In genomic region chr6:117907979-117908355, GRCm38 (mm10) we compare ENCODE assay signal across 8 mouse cellular contexts. TPM values are rescaled to one million over a fixed set of nuclear protein-coding genes. Genes with fewer than 3 reads are reported as not detected.
DNase-seq lines count a peak whose midpoint lies in the region; ATAC-seq and TF ChIP-seq lines count a peak whose summit lies in the region.

No protein-coding gene starts in this region.

- ATAC-seq in kidney, postnatal 0 days (replicated peaks; ENCODE audit: low FRiP score, low read depth): no peak
- no peak for ATAC-seq in hindbrain, embryonic 16.5 days
- ATAC-seq in midbrain, embryonic 13.5 days: no peak

- WGBS in kidney, postnatal 0 days: 0% methylated on average over 26 of the region's 26 CpGs
- 0% methylated on average over 26 of the region's 26 CpGs for WGBS in embryonic facial prominence, embryonic 10.5 days
- under 1% methylated on average over 26 of the region's 26 CpGs for WGBS in hindbrain, embryonic 16.5 days
- under 1% methylated on average over 26 of the region's 26 CpGs for WGBS in midbrain, embryonic 13.5 days

- H3K9ac ChIP-seq in kidney, postnatal 0 days (ENCODE audit: low read depth, low read length): peak overlapping the region; percentile 99
- peak overlapping the region; percentile 91 for H3K9ac ChIP-seq in hindbrain, embryonic 16.5 days (ENCODE audit: low read depth, low read length)
- peak overlapping the region; percentile 94 for H3K9ac ChIP-seq in midbrain, embryonic 13.5 days (replicated peaks)

- peak overlapping the region; percentile 88 for H3K4me3 ChIP-seq in kidney, postnatal 0 days (replicated peaks; ENCODE audit: low read depth, low read length)
- H3K4me3 ChIP-seq in embryonic facial prominence, embryonic 10.5 days: peak overlapping the region; percentile 100
- peak overlapping the region; percentile 100 for H3K4me3 ChIP-seq in hindbrain, embryonic 16.5 days (ENCODE audit: low read length)
- peak overlapping the region; percentile 99 for H3K4me3 ChIP-seq in midbrain, embryonic 13.5 days (replicated peaks)

- H3K36me3 ChIP-seq in kidney, postnatal 0 days (ENCODE audit: insufficient read depth, low read length): no peaks in the 10 kb centered on the region
- no peaks in the 10 kb centered on the region for H3K36me3 ChIP-seq in embryonic facial prominence, embryonic 10.5 days (replicated peaks)
- H3K36me3 ChIP-seq in hindbrain, embryonic 16.5 days (ENCODE audit: control insufficient read depth, insufficient read depth, low read length): no peaks in the 10 kb centered on the region
- H3K36me3 ChIP-seq in midbrain, embryonic 13.5 days: no peaks in the 10 kb centered on the region

- TF ChIP-seq CTCF in kidney, postnatal 0 days (IDR thresholded peaks at IDR 0.05; ENCODE audit: low read depth): no peak

- H3K4me2 ChIP-seq in kidney, postnatal 0 days (ENCODE audit: low read length): peak overlapping the region; percentile 92
- H3K4me2 ChIP-seq in hindbrain, embryonic 16.5 days (ENCODE audit: low read length): peak overlapping the region; percentile 98
- peak overlapping the region; percentile 95 for H3K4me2 ChIP-seq in midbrain, embryonic 13.5 days (replicated peaks)

- H3K27ac ChIP-seq in kidney, postnatal 0 days: peak overlapping the region; percentile 99
- H3K27ac ChIP-seq in embryonic facial prominence, embryonic 10.5 days (replicated peaks): peak overlapping the region; percentile 98
- H3K27ac ChIP-seq in hindbrain, embryonic 16.5 days (ENCODE audit: low read depth, low read length): no peak overlapping the region
- peak overlapping the region; percentile 92 for H3K27ac ChIP-seq in midbrain, embryonic 13.5 days

- peak; percentile 32 for DNase-seq in kidney, postnatal 0 days (ENCODE audit: low spot score)
- DNase-seq in kidney, postnatal 25 days: no peak
- DNase-seq in embryonic facial prominence, embryonic 10.5 days (ENCODE audit: low spot score): no peak
- DNase-seq in c-Kit-positive CD71-positive TER-119-positive erythroid progenitor cells, embryonic 14.5 days (ENCODE audit: low spot score): no peak
- DNase-seq in thymus, postnatal 36 days: no peak
- no peak for DNase-seq in B cell, adult 2 months

- peaks cover 10% of the 10 kb centered on the region; the same call in 1 of the 2 replicates for H3K4me1 ChIP-seq in kidney, postnatal 0 days (replicated peaks; ENCODE audit: insufficient read depth, low read length)
- H3K4me1 ChIP-seq in embryonic facial prominence, embryonic 10.5 days: peaks cover 24% of the 10 kb centered on the region
- peaks cover 17% of the 10 kb centered on the region for H3K4me1 ChIP-seq in hindbrain, embryonic 16.5 days (ENCODE audit: control insufficient read depth, insufficient read depth, low read depth, low read length)
- peaks cover 32% of the 10 kb centered on the region for H3K4me1 ChIP-seq in midbrain, embryonic 13.5 days (replicated peaks)

- no peaks in the 10 kb centered on the region for H3K9me3 ChIP-seq in kidney, postnatal 0 days (replicated peaks; ENCODE audit: low read length)
- H3K9me3 ChIP-seq in embryonic facial prominence, embryonic 10.5 days: no peaks in the 10 kb centered on the region
- H3K9me3 ChIP-seq in hindbrain, embryonic 16.5 days (ENCODE audit: control insufficient read depth, low read length): no peaks in the 10 kb centered on the region
- no peaks in the 10 kb centered on the region for H3K9me3 ChIP-seq in midbrain, embryonic 13.5 days

- H3K27me3 ChIP-seq in kidney, postnatal 0 days (ENCODE audit: insufficient read depth, low read length): no peaks in the 10 kb centered on the region
- no peaks in the 10 kb centered on the region for H3K27me3 ChIP-seq in embryonic facial prominence, embryonic 10.5 days (replicated peaks; ENCODE audit: low read depth, poor library complexity, severe bottlenecking)
- no peaks in the 10 kb centered on the region for H3K27me3 ChIP-seq in hindbrain, embryonic 16.5 days (replicated peaks; ENCODE audit: control insufficient read depth, insufficient read depth, low read length)
- H3K27me3 ChIP-seq in midbrain, embryonic 13.5 days: no peaks in the 10 kb centered on the region

RNA-seq across cellular contexts. Expression of gene Hnrnpf, which starts 7.8 kb away (rescaled TPM):
- 555 and 598 TPM in 2 replicates for polyA plus RNA-seq in kidney, postnatal 0 days (2015; fragmentation: Nextera tagmentation; extraction: Ambion mirVana)
- polyA plus RNA-seq in embryonic facial prominence, embryonic 10.5 days (2016; fragmentation: Nextera tagmentation; extraction: Ambion mirVana): 874 and 878 TPM in 2 replicates
- 250 and 271 TPM in 2 replicates for polyA plus RNA-seq in hindbrain, embryonic 16.5 days (2015; fragmentation: Nextera tagmentation; extraction: Ambion mirVana)
- 361 and 363 TPM in 2 replicates for polyA plus RNA-seq in midbrain, embryonic 13.5 days (2015; fragmentation: Nextera tagmentation; extraction: Ambion mirVana)

RNA-seq across cellular contexts. Expression of gene Fxyd4, which starts 29.5 kb away (rescaled TPM):
- 193 and 222 TPM in 2 replicates for polyA plus RNA-seq in kidney, postnatal 0 days (2015; fragmentation: Nextera tagmentation; extraction: Ambion mirVana)
- polyA plus RNA-seq in embryonic facial prominence, embryonic 10.5 days (2016; fragmentation: Nextera tagmentation; extraction: Ambion mirVana): 2.5 and 3.8 TPM in 2 replicates
- polyA plus RNA-seq in hindbrain, embryonic 16.5 days (2015; fragmentation: Nextera tagmentation; extraction: Ambion mirVana): 1.7 and 2.5 TPM in 2 replicates
- polyA plus RNA-seq in midbrain, embryonic 13.5 days (2015; fragmentation: Nextera tagmentation; extraction: Ambion mirVana): 5.2 TPM in 2 replicates

RNA-seq across cellular contexts. Expression of gene Zfp239, which starts 46.1 kb away (rescaled TPM):
- 9.0 and 11.0 TPM in 2 replicates for polyA plus RNA-seq in kidney, postnatal 0 days (2015; fragmentation: Nextera tagmentation; extraction: Ambion mirVana)
- polyA plus RNA-seq in embryonic facial prominence, embryonic 10.5 days (2016; fragmentation: Nextera tagmentation; extraction: Ambion mirVana): 13.1 and 13.6 TPM in 2 replicates
- polyA plus RNA-seq in hindbrain, embryonic 16.5 days (2015; fragmentation: Nextera tagmentation; extraction: Ambion mirVana): 17.2 and 18.3 TPM in 2 replicates
- 10.7 and 15.4 TPM in 2 replicates for polyA plus RNA-seq in midbrain, embryonic 13.5 days (2015; fragmentation: Nextera tagmentation; extraction: Ambion mirVana)

Comparison
In these comparisons a context has a peak if more than half of its experiments do, and no peak if none do; other contexts are left out.
1. RNA of gene Fxyd4, which starts 29.5 kb away (polyA plus RNA-seq): 193 to 222 TPM in kidney, postnatal 0 days; 5.2 TPM in midbrain, embryonic 13.5 days, 2.5 to 3.8 TPM in embryonic facial prominence, embryonic 10.5 days and 1.7 to 2.5 TPM in hindbrain, embryonic 16.5 days; every median in the first group is over 10 times any median in the second.
2. Peak in every context shown above with its lines, with median percentiles within 50 percentile points of each other: H3K4me2 ChIP-seq, H3K4me3 ChIP-seq and H3K9ac ChIP-seq.